Mouse (Mus musculus): ENCODE data around the gene Fgfr2. TPM values are rescaled to one million over a fixed set of nuclear protein-coding genes. Genes with fewer than 3 reads are reported as not detected.

Gene Fgfr2
- polyA plus RNA-seq, 1 experiment from 2014 or later: 99.3 TPM

DNA sequence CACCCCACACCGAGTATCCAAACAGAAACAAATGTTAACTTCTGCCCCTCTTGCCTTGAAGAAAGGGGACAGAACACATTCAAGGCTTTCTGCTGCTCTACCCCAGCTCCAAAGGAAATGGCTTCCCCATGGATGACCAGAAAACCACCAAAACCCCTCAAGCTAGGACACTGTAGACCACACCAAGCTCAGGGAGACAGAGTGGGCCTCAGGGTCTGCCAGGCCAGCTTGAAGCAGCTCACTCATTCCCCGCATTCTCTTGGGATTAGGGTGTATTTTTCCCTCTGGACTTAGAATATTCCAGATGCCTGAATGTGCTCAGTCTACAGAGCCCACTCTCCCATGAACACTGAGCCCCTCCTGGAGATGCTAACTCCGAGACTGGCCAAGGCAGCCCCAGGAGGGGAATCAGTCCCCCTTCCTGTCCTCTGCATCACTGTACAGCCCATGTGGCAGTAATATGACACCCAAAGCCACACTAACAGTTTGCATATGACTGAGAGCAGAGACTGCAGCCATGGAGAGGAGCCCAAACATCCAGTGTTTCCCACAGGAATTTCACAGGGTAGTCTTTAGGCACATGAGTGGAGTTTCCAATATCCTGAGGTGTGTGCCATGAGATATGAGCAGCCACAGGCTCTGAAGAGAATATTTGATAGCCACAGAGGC is 2824.1 kb downstream of the Fgfr2 start:
- Histone ChIP-seq H3K4me3 (no peak overlapping the region), H3K36me3 (no peaks in the 10 kb centered on the region), H3K27me3 (ENCODE audit: low read depth, poor library complexity, severe bottlenecking) (peaks cover 3% of the 10 kb centered on the region; the same call in 1 of the 2 replicates), H3K4me1 (peaks cover 20% of the 10 kb centered on the region), H3K27ac (replicated peaks) (no peak overlapping the region; the same call in 1 of the 2 replicates), H3K9me3 (replicated peaks) (no peaks in the 10 kb centered on the region)
- WGBS: 73% methylated on average over 3 of the region's 3 CpGs
- no peak for DNase-seq (ENCODE audit: low spot score)

DNA sequence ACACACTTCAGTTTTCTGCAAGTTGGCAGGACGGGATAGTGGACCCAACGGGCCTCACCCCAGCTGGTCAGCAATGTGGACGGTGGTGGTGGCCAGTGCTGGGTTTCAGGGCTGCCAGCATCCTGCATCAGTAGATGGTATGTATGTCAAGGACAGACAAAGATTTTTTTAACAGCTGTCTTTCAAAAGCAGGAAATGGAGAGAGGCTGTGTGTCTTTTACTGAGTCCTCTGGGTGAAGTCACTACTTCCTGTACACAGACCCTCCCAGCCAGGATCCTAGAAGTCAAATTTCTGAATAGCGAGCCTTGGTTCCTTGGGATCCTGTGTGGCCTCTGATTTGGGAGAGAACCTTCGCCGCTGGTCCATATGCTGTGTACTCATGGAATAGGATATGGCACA is 2832.0 kb downstream of the Fgfr2 start:
- H3K36me3 ChIP-seq: no peaks in the 10 kb centered on the region
- H3K9me3 ChIP-seq (replicated peaks): no peaks in the 10 kb centered on the region
- H3K27ac ChIP-seq (replicated peaks): no peak overlapping the region
- WGBS: 84% methylated on average over 6 of the region's 6 CpGs
- DNase-seq (ENCODE audit: low spot score): no peak
- H3K4me3 ChIP-seq: no peak overlapping the region
- peaks cover 48% of the 10 kb centered on the region for H3K27me3 ChIP-seq (ENCODE audit: low read depth, poor library complexity, severe bottlenecking)
- H3K4me1 ChIP-seq: peaks cover 53% of the 10 kb centered on the region

DNA sequence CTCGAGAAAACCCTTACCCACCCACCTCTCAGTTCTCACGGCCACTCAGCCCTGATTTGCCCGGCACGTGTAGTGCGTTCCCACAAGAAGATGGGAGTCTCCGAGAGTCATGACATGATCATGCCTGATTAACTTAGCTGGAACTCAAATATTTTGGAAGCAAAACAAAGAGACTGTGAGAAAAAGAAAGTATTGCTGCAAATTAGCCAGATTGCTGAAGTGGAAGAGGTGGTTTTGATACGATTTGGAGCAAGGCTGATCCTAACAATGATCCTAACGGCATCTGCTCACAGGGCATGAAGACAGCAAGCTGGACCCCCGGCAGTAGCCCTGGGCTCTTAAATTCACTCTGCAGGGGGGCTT is 2833.7 kb downstream of the Fgfr2 start:
- peaks cover 48% of the 10 kb centered on the region for H3K27me3 ChIP-seq (ENCODE audit: low read depth, poor library complexity, severe bottlenecking)
- WGBS: 25% methylated on average over 9 of the region's 9 CpGs
- DNase-seq (ENCODE audit: low spot score): no peak
- peak overlapping the region; percentile 21; the same call in 1 of the 2 replicates for H3K4me3 ChIP-seq
- H3K36me3 ChIP-seq: no peaks in the 10 kb centered on the region
- H3K9me3 ChIP-seq (replicated peaks): no peaks in the 10 kb centered on the region
- H3K27ac ChIP-seq (replicated peaks): peak overlapping the region; percentile 30; the same call in 1 of the 2 replicates
- peaks cover 53% of the 10 kb centered on the region for H3K4me1 ChIP-seq

DNA sequence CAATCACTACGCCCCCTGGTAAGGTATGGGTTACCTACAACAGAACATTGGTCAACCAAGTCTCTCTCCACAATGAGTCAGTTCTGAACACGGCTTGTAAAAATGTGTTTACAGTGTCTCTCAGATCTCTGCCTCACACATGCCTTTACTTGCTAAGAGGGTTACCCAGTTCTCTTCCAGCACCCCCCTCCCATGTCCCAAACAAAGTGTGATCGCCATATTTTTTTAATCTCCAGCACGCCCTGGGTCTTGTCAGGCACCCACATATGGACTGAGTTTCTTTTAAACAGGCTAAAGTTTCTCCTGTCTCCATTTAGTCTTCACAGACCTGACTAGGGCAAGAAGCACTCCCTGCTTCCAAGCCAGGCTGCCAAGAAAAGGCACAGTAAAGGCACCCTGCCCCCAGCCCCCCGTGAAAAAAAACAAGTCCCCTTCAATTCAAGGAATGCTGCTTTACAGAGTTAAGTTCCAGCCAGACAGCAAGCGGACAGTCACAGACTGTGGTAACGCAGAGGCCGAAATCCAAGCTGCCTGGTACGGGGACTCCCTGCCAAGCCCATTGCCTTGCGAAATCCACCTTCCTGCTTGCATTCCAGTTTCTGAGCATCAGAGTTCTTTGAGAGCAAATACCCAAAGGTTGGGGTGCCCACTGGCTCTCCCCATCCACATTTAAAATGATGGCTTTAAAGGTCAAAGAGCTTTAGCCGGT is 2834.3 kb downstream of the Fgfr2 start:
- peaks cover 53% of the 10 kb centered on the region for H3K4me1 ChIP-seq
- no peak for DNase-seq (ENCODE audit: low spot score)
- 43% methylated on average over 11 of the region's 11 CpGs for WGBS
- H3K4me3 ChIP-seq: peak overlapping the region; percentile 21; the same call in 1 of the 2 replicates
- no peaks in the 10 kb centered on the region for H3K36me3 ChIP-seq
- peaks cover 48% of the 10 kb centered on the region for H3K27me3 ChIP-seq (ENCODE audit: low read depth, poor library complexity, severe bottlenecking)
- H3K27ac ChIP-seq (replicated peaks): peak overlapping the region; percentile 30
- H3K9me3 ChIP-seq (replicated peaks): no peaks in the 10 kb centered on the region

DNA sequence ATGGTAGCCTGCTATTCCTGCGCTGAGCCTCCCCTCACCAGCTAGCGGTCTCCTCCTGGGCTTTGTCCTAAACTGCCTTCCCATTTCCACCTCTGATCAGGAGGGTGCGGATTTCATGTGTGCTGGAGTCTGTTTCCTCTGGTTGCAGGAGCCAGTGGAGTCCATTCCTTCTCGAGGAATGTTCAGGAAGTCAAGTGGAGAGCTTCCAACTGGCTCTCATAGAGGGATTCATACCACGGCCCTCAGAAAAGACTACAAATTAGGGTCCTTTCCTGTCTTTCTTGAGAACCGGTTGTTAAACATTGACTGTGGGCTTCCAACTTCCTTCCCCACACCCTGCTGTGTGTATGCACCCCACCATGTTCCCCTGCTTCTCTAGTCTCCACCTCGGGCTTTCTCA is 2834.9 kb downstream of the Fgfr2 start:
- WGBS: 78% methylated on average over 7 of the region's 7 CpGs
- no peaks in the 10 kb centered on the region for H3K36me3 ChIP-seq
- peaks cover 53% of the 10 kb centered on the region for H3K4me1 ChIP-seq
- H3K27me3 ChIP-seq (ENCODE audit: low read depth, poor library complexity, severe bottlenecking): peaks cover 48% of the 10 kb centered on the region
- H3K9me3 ChIP-seq (replicated peaks): no peaks in the 10 kb centered on the region
- H3K27ac ChIP-seq (replicated peaks): peak overlapping the region; percentile 39; the same call in 1 of the 2 replicates
- no peak overlapping the region for H3K4me3 ChIP-seq
- DNase-seq (ENCODE audit: low spot score): no peak

DNA sequence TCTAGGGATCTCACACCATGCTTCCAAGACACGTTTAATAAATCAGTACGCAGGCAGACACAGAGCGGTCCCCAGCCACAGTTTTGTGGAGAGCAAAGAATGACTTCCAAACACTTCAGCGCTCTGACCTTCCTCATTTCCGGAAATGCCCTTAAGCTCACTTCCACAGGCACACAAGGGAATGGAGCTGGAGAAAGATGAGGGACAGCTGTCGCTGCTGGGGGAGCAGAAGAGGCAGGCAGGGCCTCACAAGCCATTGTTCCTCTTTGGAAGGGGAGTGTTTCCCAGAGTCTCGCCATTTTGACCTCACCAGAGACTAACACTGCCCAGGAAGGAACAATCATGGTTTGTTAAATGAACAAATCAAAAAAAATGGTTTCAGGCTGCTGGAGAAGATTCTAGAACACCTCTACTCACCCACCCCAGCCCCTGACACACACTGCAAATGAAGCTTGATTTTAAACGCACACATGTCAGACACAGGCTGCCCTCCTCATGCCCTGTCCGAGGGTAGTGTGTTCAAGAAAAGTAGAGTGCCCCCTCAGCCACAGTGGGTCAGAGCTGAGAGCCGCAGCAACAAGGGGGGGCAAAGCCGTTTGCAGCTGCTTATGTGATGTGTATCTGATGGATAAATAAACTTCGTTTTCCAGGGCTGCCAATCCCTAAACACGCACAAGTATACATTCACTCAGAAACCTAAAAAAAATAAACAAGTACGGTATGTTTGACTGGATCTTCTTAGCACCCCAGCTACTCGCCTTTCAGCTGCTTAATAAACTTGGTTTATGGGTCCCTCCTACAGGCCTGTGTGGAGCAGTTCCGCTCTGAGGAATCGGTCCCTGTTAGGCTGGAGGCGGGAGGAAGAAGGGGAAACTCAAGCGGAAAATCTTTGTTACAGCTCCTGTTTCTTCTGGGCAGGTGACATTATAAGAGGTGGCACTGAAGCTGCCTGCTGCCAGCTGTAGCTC is 2844.1 kb downstream of the Fgfr2 start:
- peak overlapping the region; percentile 63; the same call in 1 of the 2 replicates for H3K27ac ChIP-seq (replicated peaks)
- H3K36me3 ChIP-seq: no peaks in the 10 kb centered on the region
- no peak overlapping the region for H3K4me3 ChIP-seq
- 65% methylated on average over 19 of the region's 19 CpGs for WGBS
- no peaks in the 10 kb centered on the region for H3K9me3 ChIP-seq (replicated peaks)
- H3K27me3 ChIP-seq (ENCODE audit: low read depth, poor library complexity, severe bottlenecking): peaks cover 57% of the 10 kb centered on the region
- no peak for DNase-seq (ENCODE audit: low spot score)
- peaks cover 25% of the 10 kb centered on the region for H3K4me1 ChIP-seq

DNA sequence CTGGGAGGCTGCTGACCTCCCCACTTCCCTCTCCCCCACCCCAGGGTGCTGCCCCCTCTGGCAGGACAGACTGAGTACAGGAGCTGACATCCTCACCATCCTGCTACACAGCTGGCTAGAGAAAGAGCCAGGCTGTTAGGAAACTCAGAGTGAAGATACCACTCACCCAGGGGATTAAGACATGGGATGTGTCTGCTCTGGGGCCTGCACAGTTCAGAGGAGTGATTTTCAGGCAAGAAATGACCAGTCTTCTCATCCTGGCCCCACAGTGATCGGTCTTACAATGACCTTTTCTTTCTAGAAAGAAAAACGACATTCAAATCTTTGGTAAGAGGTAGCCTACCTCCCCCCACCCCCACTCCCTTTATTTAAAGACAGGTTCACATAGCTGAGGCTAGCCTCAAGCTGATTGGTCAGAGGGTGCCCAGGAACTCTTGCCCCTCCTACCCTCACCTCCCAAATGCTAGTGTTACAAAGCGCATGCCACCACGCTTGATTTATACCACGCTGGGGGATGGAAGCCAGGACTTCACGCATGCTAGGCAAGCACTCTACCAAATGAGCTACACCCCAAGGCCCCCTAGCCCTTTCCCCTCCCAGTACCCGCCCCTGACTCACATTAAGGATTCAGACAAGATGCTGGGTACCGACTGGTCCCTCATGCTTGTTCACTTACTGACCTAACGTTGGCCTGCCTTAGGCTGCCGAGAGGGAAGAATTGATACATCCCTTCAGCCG is 2845.0 kb downstream of the Fgfr2 start:
- no peak for DNase-seq (ENCODE audit: low spot score)
- Histone ChIP-seq H3K27ac (replicated peaks) (peak overlapping the region; percentile 63; the same call in 1 of the 2 replicates), H3K9me3 (replicated peaks) (no peaks in the 10 kb centered on the region), H3K4me3 (no peak overlapping the region), H3K4me1 (peaks cover 29% of the 10 kb centered on the region), H3K36me3 (no peaks in the 10 kb centered on the region), H3K27me3 (ENCODE audit: low read depth, poor library complexity, severe bottlenecking) (peaks cover 64% of the 10 kb centered on the region)
- WGBS: 69% methylated on average over 11 of the region's 11 CpGs

DNA sequence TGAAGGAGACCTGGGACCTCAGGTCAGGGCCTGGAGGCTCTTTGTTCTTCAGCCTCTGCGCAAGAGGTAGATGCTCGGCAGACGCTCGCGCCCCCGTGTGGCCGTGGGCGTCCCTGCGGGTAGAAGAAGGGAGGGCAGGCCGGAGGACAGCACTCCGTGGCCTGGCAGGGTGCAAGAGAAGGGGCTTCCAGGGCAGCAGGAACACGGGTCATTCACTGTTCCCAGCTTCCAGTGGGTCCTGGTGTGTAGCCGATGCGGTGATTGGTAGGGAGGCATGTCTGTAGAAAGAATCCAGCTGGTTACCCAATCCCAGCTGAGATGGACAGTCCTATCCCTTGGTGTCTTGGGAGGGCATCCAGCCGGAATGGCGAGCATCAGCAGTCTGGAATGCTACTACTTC is 2849.9 kb downstream of the Fgfr2 start:
- no peak overlapping the region for H3K4me3 ChIP-seq
- H3K9me3 ChIP-seq (replicated peaks): no peaks in the 10 kb centered on the region
- WGBS: 14% methylated on average over 16 of the region's 16 CpGs
- H3K27me3 ChIP-seq (ENCODE audit: low read depth, poor library complexity, severe bottlenecking): peaks cover 86% of the 10 kb centered on the region
- H3K4me1 ChIP-seq: peaks cover 59% of the 10 kb centered on the region
- H3K27ac ChIP-seq (replicated peaks): peak overlapping the region; percentile 69
- H3K36me3 ChIP-seq: no peaks in the 10 kb centered on the region
- DNase-seq (ENCODE audit: low spot score): peak; percentile 86

DNA sequence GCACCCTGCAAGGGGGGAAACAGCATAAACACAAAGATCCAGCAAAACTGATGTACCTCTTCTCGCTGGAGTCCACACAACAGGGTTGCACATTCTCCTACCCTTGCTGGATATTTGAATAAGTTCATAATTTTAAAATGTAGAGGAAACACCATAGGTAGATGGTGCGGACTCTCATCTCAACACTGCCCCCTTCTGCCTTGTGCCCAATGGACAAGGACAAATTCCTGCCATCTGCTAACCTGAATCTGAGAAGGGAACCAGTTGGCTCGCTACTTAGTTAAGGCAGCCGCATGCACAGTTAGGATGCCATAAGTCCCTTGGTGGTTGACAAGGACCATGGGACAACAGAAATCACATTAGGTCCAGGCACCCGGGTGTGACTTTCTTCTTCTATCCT is 2852.3 kb downstream of the Fgfr2 start:
- Histone ChIP-seq H3K27ac (replicated peaks) (peak overlapping the region; percentile 81; the same call in 1 of the 2 replicates), H3K36me3 (no peaks in the 10 kb centered on the region), H3K9me3 (replicated peaks) (no peaks in the 10 kb centered on the region), H3K4me3 (no peak overlapping the region), H3K4me1 (peaks cover 77% of the 10 kb centered on the region), H3K27me3 (ENCODE audit: low read depth, poor library complexity, severe bottlenecking) (peaks cover 70% of the 10 kb centered on the region)
- WGBS: 94% methylated on average over 5 of the region's 5 CpGs
- DNase-seq (ENCODE audit: low spot score): no peak

DNA sequence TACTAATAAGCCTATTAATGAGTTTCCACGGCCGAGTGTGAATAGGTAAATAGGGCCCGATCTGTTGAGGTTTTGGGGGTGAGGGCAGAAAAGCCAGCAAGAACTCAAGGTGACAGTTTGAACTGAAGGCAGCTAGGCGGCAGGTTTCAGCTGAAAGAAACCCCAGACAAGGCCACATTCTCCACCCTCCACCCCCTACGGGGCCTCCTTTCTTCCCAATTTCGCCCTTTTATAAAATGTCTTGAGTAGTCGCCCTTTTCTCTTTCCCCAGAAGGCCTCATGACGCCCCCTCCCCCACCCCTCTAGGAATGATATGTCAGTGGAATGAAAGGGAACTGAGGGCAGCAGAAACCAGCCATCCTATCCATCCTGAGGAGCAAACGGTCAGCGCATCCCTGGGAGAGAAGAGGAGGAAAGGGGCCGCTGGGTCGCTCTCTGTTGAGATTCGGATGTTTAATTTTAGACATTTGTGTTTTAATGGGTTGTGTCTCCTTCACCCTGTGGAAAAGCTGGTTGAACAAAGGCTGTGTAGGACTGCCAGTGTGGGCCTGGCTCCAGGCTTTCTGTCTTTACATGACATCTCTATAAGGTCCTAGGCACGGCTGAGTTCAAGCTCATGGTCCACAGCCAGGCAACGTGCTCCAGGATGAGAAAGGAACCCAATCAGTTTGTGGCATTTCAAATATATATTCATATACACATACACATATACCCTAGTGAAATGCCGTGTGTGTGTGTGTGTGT is 2853.9 kb downstream of the Fgfr2 start:
- Histone ChIP-seq H3K4me1 (peaks cover 80% of the 10 kb centered on the region), H3K27ac (replicated peaks) (peak overlapping the region; percentile 81), H3K9me3 (replicated peaks) (no peaks in the 10 kb centered on the region), H3K4me3 (peak overlapping the region; percentile 22), H3K27me3 (ENCODE audit: low read depth, poor library complexity, severe bottlenecking) (peaks cover 56% of the 10 kb centered on the region), H3K36me3 (no peaks in the 10 kb centered on the region)
- peak; percentile 80 for DNase-seq (ENCODE audit: low spot score)
- WGBS: 23% methylated on average over 16 of the region's 16 CpGs

DNA sequence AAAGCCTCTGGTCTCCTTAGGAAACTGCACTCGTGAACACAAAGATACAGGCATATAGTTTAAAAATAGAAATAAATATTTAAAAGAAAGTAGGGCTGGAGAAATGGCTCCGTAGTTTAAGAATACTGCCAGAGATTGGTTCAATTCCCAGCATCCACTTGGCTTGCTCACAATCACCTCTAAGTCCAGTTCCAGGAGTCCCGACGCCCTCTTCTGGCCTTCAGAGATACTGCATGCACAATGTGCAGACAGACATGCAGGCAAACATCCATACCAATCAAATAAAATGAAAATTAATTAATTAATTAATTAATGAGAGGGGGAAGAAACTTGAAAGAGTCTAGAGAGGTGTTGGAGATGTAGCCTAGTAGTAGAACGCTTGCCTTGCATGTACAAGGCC is 2856.1 kb downstream of the Fgfr2 start:
- WGBS: 35% methylated on average over 5 of the region's 5 CpGs
- DNase-seq (ENCODE audit: low spot score): peak; percentile 59
- H3K27ac ChIP-seq (replicated peaks): peak overlapping the region; percentile 94; the same call in 1 of the 2 replicates
- H3K9me3 ChIP-seq (replicated peaks): no peaks in the 10 kb centered on the region
- H3K4me3 ChIP-seq: 0 out of 2 replicates have a peak overlapping the region, but pooled peaks have one; percentile 93
- peaks cover 3% of the 10 kb centered on the region; the same call in 1 of the 2 replicates for H3K36me3 ChIP-seq
- peaks cover 42% of the 10 kb centered on the region for H3K27me3 ChIP-seq (ENCODE audit: low read depth, poor library complexity, severe bottlenecking)
- H3K4me1 ChIP-seq: peaks cover 86% of the 10 kb centered on the region
